Mouse (Mus musculus) heart, adult 8-10 months (tissue): ENCODE data around the gene Spata5. TPM values are rescaled to one million over a fixed set of nuclear protein-coding genes. Genes with fewer than 3 reads are reported as not detected.

Experiments used
- DNase-seq: peaks from one replicate; pipeline ENCODE4 v3.0.0; 2022; ENCODE audit warnings: low spot score
- total RNA-seq, 4 experiments: library from RNA; stranded (reverse); gene quantifications; 2 replicates each; pipeline ENCODE4 v1.2.4; 2022

Spata5 gene
- total RNA-seq, 4 experiments from 2014 or later = 12.4 to 15.8 (median 15.4) TPM

GRCm38 (mm10) chr3:37420641-37421040 is 945 bp downstream of the Spata5 start:
- DNase-seq = no peak

- DNase-seq = no peak
Observed at GRCm38 (mm10) chr3:37421179-37421578, 1.5 kb downstream of the Spata5 start.

GRCm38 (mm10) chr3:37426069-37426468 is 6.4 kb downstream of the Spata5 start:
- no peak for DNase-seq

- no peak for DNase-seq
Observed at GRCm38 (mm10) chr3:37430359-37430758, 10.7 kb downstream of the Spata5 start.

GRCm38 (mm10) chr3:37439770-37440169 is 20.1 kb downstream of the Spata5 start:
- DNase-seq = peak; percentile 39

- no peak for DNase-seq
Observed at GRCm38 (mm10) chr3:37443409-37443808, 23.7 kb downstream of the Spata5 start.

GRCm38 (mm10) chr3:37455992-37456391 is 36.3 kb downstream of the Spata5 start:
- no peak for DNase-seq

GRCm38 (mm10) chr3:37468170-37468569 is 48.5 kb downstream of the Spata5 start:
- DNase-seq = no peak

GRCm38 (mm10) chr3:37469353-37469752 is 49.7 kb downstream of the Spata5 start:
- no peak for DNase-seq

- DNase-seq = no peak
Observed at GRCm38 (mm10) chr3:37470867-37471266, 51.2 kb downstream of the Spata5 start.

GRCm38 (mm10) chr3:37472461-37472860 is 52.8 kb downstream of the Spata5 start:
- peak; percentile 40 for DNase-seq

GRCm38 (mm10) chr3:37476485-37476884 is 56.8 kb downstream of the Spata5 start:
- DNase-seq = no peak

- DNase-seq = no peak
Observed at GRCm38 (mm10) chr3:37477438-37478188, 57.9 kb downstream of the Spata5 start.

- no peak for DNase-seq
Observed at GRCm38 (mm10) chr3:37479771-37480170, 60.1 kb downstream of the Spata5 start.

- no peak for DNase-seq
Observed at GRCm38 (mm10) chr3:37481295-37481694, 61.6 kb downstream of the Spata5 start.

GRCm38 (mm10) chr3:37482720-37483119 is 63.0 kb downstream of the Spata5 start:
- DNase-seq = no peak

- no peak for DNase-seq
Observed at GRCm38 (mm10) chr3:37483709-37484265, 64.1 kb downstream of the Spata5 start.

- no peak for DNase-seq
Observed at GRCm38 (mm10) chr3:37487639-37488038, 67.9 kb downstream of the Spata5 start.

- DNase-seq = no peak
Observed at GRCm38 (mm10) chr3:37488173-37488572, 68.5 kb downstream of the Spata5 start.

GRCm38 (mm10) chr3:37490025-37490424 is 70.3 kb downstream of the Spata5 start:
- DNase-seq = no peak

- DNase-seq = no peak
Observed at GRCm38 (mm10) chr3:37500939-37501338, 81.2 kb downstream of the Spata5 start.

GRCm38 (mm10) chr3:37502552-37502951 is 82.9 kb downstream of the Spata5 start:
- DNase-seq = no peak

GRCm38 (mm10) chr3:37503846-37504245 is 84.2 kb downstream of the Spata5 start:
- no peak for DNase-seq
